Mouse (Mus musculus): ENCODE measurements around the gene Mrtfb. TPM values are rescaled to one million over a fixed set of nuclear protein-coding genes. Genes with fewer than 3 reads are reported as not detected.

Mrtfb gene
- polyA plus RNA-seq, 1 experiment from 2014 or later, result 13.6 TPM

- peaks cover 24% of the 10 kb centered on the region for H3K27me3 ChIP-seq (replicated peaks; ENCODE audit: control insufficient read depth, insufficient read depth, low read length)
- WGBS, result 10% methylated on average over 8 of the region's 8 CpGs
- H3K4me2 ChIP-seq (ENCODE audit: low read length), result peak overlapping the region; percentile 98
- no peak overlapping the region for H3K27ac ChIP-seq (ENCODE audit: low read depth, low read length)
- no peak for ATAC-seq
- no peaks in the 10 kb centered on the region for H3K9me3 ChIP-seq (replicated peaks; ENCODE audit: control insufficient read depth, low read length)
- H3K4me3 ChIP-seq (ENCODE audit: low read depth, low read length), result peak overlapping the region; percentile 61
- H3K4me1 ChIP-seq (ENCODE audit: control insufficient read depth, insufficient read depth, low read length), result peaks cover 14% of the 10 kb centered on the region; the same call in 1 of the 2 replicates
- DNase-seq (ENCODE audit: low spot score), result no peak
- no peaks in the 10 kb centered on the region for H3K36me3 ChIP-seq (ENCODE audit: control insufficient read depth, insufficient read depth, low read length)
- H3K9ac ChIP-seq (ENCODE audit: low read length), result peak overlapping the region; percentile 74; the same call in 1 of the 2 replicates
Measured at GRCm38 (mm10) chr16:13448706-13449090, 192.4 kb downstream of the Mrtfb start.

- H3K9ac ChIP-seq (ENCODE audit: low read length), result no peak overlapping the region
- no peaks in the 10 kb centered on the region for H3K36me3 ChIP-seq (ENCODE audit: control insufficient read depth, insufficient read depth, low read length)
- peak overlapping the region; percentile 12; the same call in 1 of the 2 replicates for H3K4me2 ChIP-seq (ENCODE audit: low read length)
- H3K4me1 ChIP-seq (ENCODE audit: control insufficient read depth, insufficient read depth, low read length), result peaks cover 20% of the 10 kb centered on the region; the same call in 1 of the 2 replicates
- 11% methylated on average over 13 of the region's 13 CpGs for WGBS
- H3K27ac ChIP-seq (ENCODE audit: low read depth, low read length), result no peak overlapping the region
- no peaks in the 10 kb centered on the region for H3K9me3 ChIP-seq (replicated peaks; ENCODE audit: control insufficient read depth, low read length)
- H3K4me3 ChIP-seq (ENCODE audit: low read depth, low read length), result no peak overlapping the region
- H3K27me3 ChIP-seq (replicated peaks; ENCODE audit: control insufficient read depth, insufficient read depth, low read length), result peaks cover 24% of the 10 kb centered on the region
- DNase-seq (ENCODE audit: low spot score), result no peak
- ATAC-seq, result no peak
Measured at GRCm38 (mm10) chr16:13449491-13449890, 193.2 kb downstream of the Mrtfb start.

- 3% methylated on average over 7 of the region's 7 CpGs for WGBS
- DNase-seq (ENCODE audit: low spot score), result peak; percentile 64
- H3K9ac ChIP-seq (ENCODE audit: low read length), result no peak overlapping the region
- H3K36me3 ChIP-seq (ENCODE audit: control insufficient read depth, insufficient read depth, low read length), result no peaks in the 10 kb centered on the region
- H3K27ac ChIP-seq (ENCODE audit: low read depth, low read length), result no peak overlapping the region
- no peak overlapping the region for H3K4me2 ChIP-seq (ENCODE audit: low read length)
- peaks cover 24% of the 10 kb centered on the region for H3K27me3 ChIP-seq (replicated peaks; ENCODE audit: control insufficient read depth, insufficient read depth, low read length)
- no peak overlapping the region for H3K4me3 ChIP-seq (ENCODE audit: low read depth, low read length)
- ATAC-seq, result no peak
- H3K9me3 ChIP-seq (replicated peaks; ENCODE audit: control insufficient read depth, low read length), result no peaks in the 10 kb centered on the region
- H3K4me1 ChIP-seq (ENCODE audit: control insufficient read depth, insufficient read depth, low read length), result peaks cover 20% of the 10 kb centered on the region; the same call in 1 of the 2 replicates
Measured at GRCm38 (mm10) chr16:13450831-13451230, 194.6 kb downstream of the Mrtfb start.

GRCm38 (mm10) chr16:13451991-13452390 lies 195.7 kb downstream of the Mrtfb start:
- Histone ChIP-seq H3K36me3 (ENCODE audit: control insufficient read depth, insufficient read depth, low read length) (no peaks in the 10 kb centered on the region), H3K4me2 (ENCODE audit: low read length) (no peak overlapping the region), H3K4me3 (ENCODE audit: low read depth, low read length) (no peak overlapping the region), H3K9me3 (replicated peaks; ENCODE audit: control insufficient read depth, low read length) (no peaks in the 10 kb centered on the region), H3K27ac (ENCODE audit: low read depth, low read length) (no peak overlapping the region), H3K9ac (ENCODE audit: low read length) (no peak overlapping the region), H3K4me1 (ENCODE audit: control insufficient read depth, insufficient read depth, low read length) (peaks cover 20% of the 10 kb centered on the region; the same call in 1 of the 2 replicates), H3K27me3 (replicated peaks; ENCODE audit: control insufficient read depth, insufficient read depth, low read length) (peaks cover 20% of the 10 kb centered on the region)
- no peak for ATAC-seq
- WGBS, result 49% methylated on average over 4 of the region's 4 CpGs
- DNase-seq (ENCODE audit: low spot score), result peak; percentile 65

GRCm38 (mm10) chr16:13452661-13453060 lies 196.4 kb downstream of the Mrtfb start:
- 84% methylated on average over 7 of the region's 7 CpGs for WGBS

GRCm38 (mm10) chr16:13454026-13454600 lies 197.8 kb downstream of the Mrtfb start:
- peak; percentile 55 for ATAC-seq
- 4% methylated on average over 10 of the region's 10 CpGs for WGBS
- Histone ChIP-seq H3K4me1 (ENCODE audit: control insufficient read depth, insufficient read depth, low read length) (peaks cover 15% of the 10 kb centered on the region; the same call in 1 of the 2 replicates), H3K4me3 (ENCODE audit: low read depth, low read length) (no peak overlapping the region), H3K27ac (ENCODE audit: low read depth, low read length) (peak overlapping the region; percentile 2; the same call in 1 of the 2 replicates), H3K4me2 (ENCODE audit: low read length) (no peak overlapping the region), H3K9ac (ENCODE audit: low read length) (no peak overlapping the region), H3K27me3 (replicated peaks; ENCODE audit: control insufficient read depth, insufficient read depth, low read length) (peaks cover 13% of the 10 kb centered on the region), H3K36me3 (ENCODE audit: control insufficient read depth, insufficient read depth, low read length) (no peaks in the 10 kb centered on the region), H3K9me3 (replicated peaks; ENCODE audit: control insufficient read depth, low read length) (no peaks in the 10 kb centered on the region)
- DNase-seq (ENCODE audit: low spot score), result peak; percentile 64

More at GRCm38 (mm10) chr16:13452661-13453060, 196.4 kb downstream of the Mrtfb start:
- no peak overlapping the region for H3K4me3 ChIP-seq (ENCODE audit: low read depth, low read length)
- H3K9me3 ChIP-seq (replicated peaks; ENCODE audit: control insufficient read depth, low read length), result no peaks in the 10 kb centered on the region
- ATAC-seq, result no peak
- H3K9ac ChIP-seq (ENCODE audit: low read length), result no peak overlapping the region
- no peak overlapping the region for H3K27ac ChIP-seq (ENCODE audit: low read depth, low read length)
- H3K4me1 ChIP-seq (ENCODE audit: control insufficient read depth, insufficient read depth, low read length), result peaks cover 20% of the 10 kb centered on the region; the same call in 1 of the 2 replicates
- peaks cover 20% of the 10 kb centered on the region for H3K27me3 ChIP-seq (replicated peaks; ENCODE audit: control insufficient read depth, insufficient read depth, low read length)
- no peaks in the 10 kb centered on the region for H3K36me3 ChIP-seq (ENCODE audit: control insufficient read depth, insufficient read depth, low read length)
- DNase-seq (ENCODE audit: low spot score), result no peak
- H3K4me2 ChIP-seq (ENCODE audit: low read length), result no peak overlapping the region

GRCm38 (mm10) chr16:13455560-13455959 lies 199.3 kb downstream of the Mrtfb start:
- no peak overlapping the region for H3K4me2 ChIP-seq (ENCODE audit: low read length)
- peaks cover 2% of the 10 kb centered on the region; the same call in 1 of the 2 replicates for H3K27me3 ChIP-seq (replicated peaks; ENCODE audit: control insufficient read depth, insufficient read depth, low read length)
- H3K4me3 ChIP-seq (ENCODE audit: low read depth, low read length), result no peak overlapping the region
- DNase-seq (ENCODE audit: low spot score) (no peak), ATAC-seq (no peak)
- no peak overlapping the region for H3K9ac ChIP-seq (ENCODE audit: low read length)
- H3K4me1 ChIP-seq (ENCODE audit: control insufficient read depth, insufficient read depth, low read length), result peaks cover 14% of the 10 kb centered on the region; the same call in 1 of the 2 replicates
- H3K27ac ChIP-seq (ENCODE audit: low read depth, low read length), result no peak overlapping the region
- no peaks in the 10 kb centered on the region for H3K36me3 ChIP-seq (ENCODE audit: control insufficient read depth, insufficient read depth, low read length)
- no peaks in the 10 kb centered on the region for H3K9me3 ChIP-seq (replicated peaks; ENCODE audit: control insufficient read depth, low read length)

- Histone ChIP-seq H3K27me3 (replicated peaks; ENCODE audit: control insufficient read depth, insufficient read depth, low read length) (no peaks in the 10 kb centered on the region; the same call in 1 of the 2 replicates), H3K4me2 (ENCODE audit: low read length) (no peak overlapping the region), H3K4me1 (ENCODE audit: control insufficient read depth, insufficient read depth, low read length) (peaks cover 6% of the 10 kb centered on the region; the same call in 1 of the 2 replicates), H3K27ac (ENCODE audit: low read depth, low read length) (no peak overlapping the region), H3K36me3 (ENCODE audit: control insufficient read depth, insufficient read depth, low read length) (no peaks in the 10 kb centered on the region), H3K9me3 (replicated peaks; ENCODE audit: control insufficient read depth, low read length) (no peaks in the 10 kb centered on the region), H3K9ac (ENCODE audit: low read length) (no peak overlapping the region), H3K4me3 (ENCODE audit: low read depth, low read length) (no peak overlapping the region)
- DNase-seq (ENCODE audit: low spot score) (no peak), ATAC-seq (no peak)
Measured at GRCm38 (mm10) chr16:13458556-13458955, 202.3 kb downstream of the Mrtfb start.

GRCm38 (mm10) chr16:13460071-13460470 lies 203.8 kb downstream of the Mrtfb start:
- H3K9ac ChIP-seq (ENCODE audit: low read length), result no peak overlapping the region
- no peaks in the 10 kb centered on the region for H3K36me3 ChIP-seq (ENCODE audit: control insufficient read depth, insufficient read depth, low read length)
- no peak overlapping the region for H3K4me2 ChIP-seq (ENCODE audit: low read length)
- no peaks in the 10 kb centered on the region for H3K9me3 ChIP-seq (replicated peaks; ENCODE audit: control insufficient read depth, low read length)
- H3K4me1 ChIP-seq (ENCODE audit: control insufficient read depth, insufficient read depth, low read length), result no peaks in the 10 kb centered on the region
- no peak overlapping the region for H3K27ac ChIP-seq (ENCODE audit: low read depth, low read length)
- ATAC-seq (no peak), DNase-seq (ENCODE audit: low spot score) (no peak)
- WGBS, result 36% methylated on average over 1 of the region's 1 CpGs
- no peak overlapping the region for H3K4me3 ChIP-seq (ENCODE audit: low read depth, low read length)
- H3K27me3 ChIP-seq (replicated peaks; ENCODE audit: control insufficient read depth, insufficient read depth, low read length), result no peaks in the 10 kb centered on the region; the same call in 1 of the 2 replicates

Measured in forebrain, embryonic 14.5 days (tissue).